Mouse (Mus musculus): ENCODE measurements around the gene Aqr. TPM values are rescaled to one million over a fixed set of nuclear protein-coding genes. Genes with fewer than 3 reads are reported as not detected.

Gene Aqr
- polyA plus RNA-seq, 1 experiment from 2014 or later = 33.5 TPM

DNA sequence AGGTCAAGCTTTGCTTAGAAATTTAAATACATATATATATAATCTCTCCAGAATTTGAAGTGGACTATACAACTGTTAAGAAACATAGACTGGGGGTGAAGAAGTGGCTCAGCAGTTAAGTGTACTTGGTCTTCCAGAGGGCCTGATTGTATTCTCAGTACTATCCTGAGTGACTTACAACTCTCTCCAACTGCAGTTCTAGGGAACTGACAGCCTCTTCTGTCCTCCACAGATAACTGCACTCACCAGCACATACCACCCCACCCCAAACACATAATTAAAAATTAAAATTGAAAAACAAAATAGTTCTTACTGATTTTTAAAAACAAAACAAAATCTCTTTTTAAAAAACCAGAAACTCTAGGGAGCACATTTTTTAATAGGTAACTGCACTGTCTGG is 13.6 kb downstream of the Aqr start:
- Histone ChIP-seq H3K27ac (replicated peaks) (no peak overlapping the region), H3K4me1 (peaks cover 12% of the 10 kb centered on the region), H3K36me3 (peaks cover 15% of the 10 kb centered on the region), H3K9ac (replicated peaks) (no peak overlapping the region), H3K9me3 (replicated peaks) (no peaks in the 10 kb centered on the region), H3K4me3 (replicated peaks) (no peak overlapping the region), H3K4me2 (no peak overlapping the region), H3K27me3 (replicated peaks) (no peaks in the 10 kb centered on the region)
- no peak for ATAC-seq (ENCODE audit: low FRiP score)

DNA sequence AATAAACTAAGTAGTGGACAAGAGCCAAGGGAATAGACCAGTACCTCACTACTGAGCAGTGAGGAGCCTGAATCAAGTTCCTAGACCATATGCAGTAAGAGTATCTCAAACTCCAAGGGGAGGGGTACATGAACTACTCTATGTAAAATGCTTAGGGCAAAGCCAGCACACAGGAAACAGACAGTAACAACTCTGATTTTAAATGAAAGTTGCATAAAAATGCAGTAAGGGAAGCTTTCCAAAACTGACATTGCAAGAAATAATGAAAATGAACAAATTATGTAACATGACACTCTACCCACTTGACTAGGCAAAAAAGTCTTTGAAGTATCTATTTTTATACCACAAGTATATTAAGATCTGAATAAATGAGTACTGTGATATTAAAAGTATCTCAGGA is 19.0 kb downstream of the Aqr start:
- no peak overlapping the region for H3K4me3 ChIP-seq (replicated peaks)
- no peaks in the 10 kb centered on the region for H3K9me3 ChIP-seq (replicated peaks)
- H3K36me3 ChIP-seq = peaks cover 44% of the 10 kb centered on the region
- no peak overlapping the region for H3K9ac ChIP-seq (replicated peaks)
- no peak overlapping the region for H3K27ac ChIP-seq (replicated peaks)
- H3K4me1 ChIP-seq = no peaks in the 10 kb centered on the region
- no peaks in the 10 kb centered on the region for H3K27me3 ChIP-seq (replicated peaks)
- ATAC-seq (ENCODE audit: low FRiP score) = no peak
- H3K4me2 ChIP-seq = no peak overlapping the region

DNA sequence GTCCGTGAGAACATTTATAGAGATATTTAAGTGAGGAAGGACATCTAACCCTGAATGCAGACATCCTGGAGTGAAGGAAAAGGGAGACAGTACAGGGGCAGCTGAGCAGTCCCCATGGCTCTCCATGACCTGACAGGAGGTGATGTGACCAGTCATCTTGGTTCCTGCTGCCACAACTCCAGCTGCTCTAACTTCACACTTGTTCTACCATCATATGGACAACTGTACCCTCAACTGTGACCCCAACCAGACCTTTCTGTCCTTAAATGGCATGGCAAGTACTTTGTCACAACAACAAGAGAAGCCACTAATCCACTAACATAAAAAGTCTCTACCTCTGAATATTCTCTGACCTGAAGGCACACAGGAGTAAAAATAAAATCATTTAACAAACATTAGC is 24.8 kb downstream of the Aqr start:
- Histone ChIP-seq H3K27me3 (replicated peaks) (no peaks in the 10 kb centered on the region), H3K9me3 (replicated peaks) (no peaks in the 10 kb centered on the region), H3K27ac (replicated peaks) (no peak overlapping the region), H3K4me3 (replicated peaks) (no peak overlapping the region), H3K4me1 (no peaks in the 10 kb centered on the region), H3K9ac (replicated peaks) (no peak overlapping the region), H3K4me2 (no peak overlapping the region), H3K36me3 (peaks cover 54% of the 10 kb centered on the region)
- 84% methylated on average over 1 of the region's 1 CpGs for WGBS
- no peak for ATAC-seq (ENCODE audit: low FRiP score)

DNA sequence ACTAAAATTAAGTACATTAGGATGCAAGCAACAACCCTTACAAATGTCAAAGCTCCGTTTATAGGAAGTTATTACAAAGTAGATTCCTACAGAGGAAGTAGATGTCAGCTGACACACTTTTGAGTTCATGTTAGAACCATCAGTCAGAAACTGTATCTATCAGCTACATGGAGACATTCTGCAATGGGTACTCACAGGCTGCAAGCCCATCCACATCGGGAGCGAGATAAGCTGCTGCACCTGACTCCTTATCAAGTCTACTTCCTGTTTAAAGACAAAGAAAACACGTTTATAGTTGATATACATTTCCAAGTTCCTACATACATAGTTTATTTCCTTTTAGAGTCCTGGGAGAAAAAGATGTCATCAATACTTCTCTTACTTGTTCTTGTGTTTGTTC is 29.5 kb downstream of the Aqr start:
- Histone ChIP-seq H3K27ac (replicated peaks) (no peak overlapping the region), H3K4me1 (no peaks in the 10 kb centered on the region), H3K4me2 (no peak overlapping the region), H3K4me3 (replicated peaks) (no peak overlapping the region), H3K36me3 (peaks cover 67% of the 10 kb centered on the region), H3K9me3 (replicated peaks) (no peaks in the 10 kb centered on the region), H3K27me3 (replicated peaks) (no peaks in the 10 kb centered on the region), H3K9ac (replicated peaks) (no peak overlapping the region)
- no peak for ATAC-seq (ENCODE audit: low FRiP score)
- 94% methylated on average over 4 of the region's 4 CpGs for WGBS

DNA sequence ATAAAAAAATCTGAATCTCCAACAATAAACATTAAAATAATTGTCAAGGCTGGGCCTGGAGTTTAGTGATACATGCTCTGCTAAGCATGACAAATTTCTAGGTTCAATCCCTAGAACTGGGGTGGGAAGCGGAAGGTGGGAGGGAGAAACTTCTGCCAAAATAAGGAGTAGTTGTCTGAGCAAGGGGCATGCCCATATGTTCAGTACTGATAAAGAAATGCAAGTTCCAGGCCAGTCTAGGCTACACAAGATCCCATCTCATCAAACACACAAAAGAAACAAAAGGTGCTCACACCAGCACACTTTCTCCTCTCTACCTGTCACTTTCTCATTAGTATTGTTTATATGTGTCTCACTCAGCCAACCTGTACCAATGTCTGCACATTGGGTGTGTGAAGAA is 30.2 kb downstream of the Aqr start:
- no peaks in the 10 kb centered on the region for H3K4me1 ChIP-seq
- H3K27ac ChIP-seq (replicated peaks) = no peak overlapping the region
- H3K4me2 ChIP-seq = no peak overlapping the region
- ATAC-seq (ENCODE audit: low FRiP score) = no peak
- H3K36me3 ChIP-seq = peaks cover 71% of the 10 kb centered on the region
- H3K4me3 ChIP-seq (replicated peaks) = no peak overlapping the region
- no peak overlapping the region for H3K9ac ChIP-seq (replicated peaks)
- WGBS = 91% methylated on average over 1 of the region's 1 CpGs
- H3K27me3 ChIP-seq (replicated peaks) = no peaks in the 10 kb centered on the region
- no peaks in the 10 kb centered on the region for H3K9me3 ChIP-seq (replicated peaks)

DNA sequence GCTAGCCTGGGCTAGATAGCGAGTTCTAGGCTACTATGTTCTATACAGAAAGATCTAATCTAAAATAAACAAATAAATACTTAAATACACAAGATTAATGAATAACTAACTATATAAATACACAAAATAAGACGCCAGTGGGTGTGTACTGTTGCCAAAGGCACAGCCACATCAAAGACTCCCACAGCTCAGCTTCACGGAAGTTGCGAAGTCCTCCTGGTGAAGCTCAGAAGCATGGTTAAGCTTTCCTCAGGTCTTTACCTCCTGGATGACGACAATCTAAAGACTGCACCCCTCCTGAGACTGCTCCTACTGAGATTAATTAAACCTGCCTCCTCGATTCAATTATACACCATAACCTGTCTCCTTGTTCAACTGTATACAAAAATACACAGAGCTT is 33.6 kb downstream of the Aqr start:
- H3K27me3 ChIP-seq (replicated peaks) = no peaks in the 10 kb centered on the region
- no peak for ATAC-seq (ENCODE audit: low FRiP score)
- H3K4me1 ChIP-seq = no peaks in the 10 kb centered on the region
- H3K9me3 ChIP-seq (replicated peaks) = no peaks in the 10 kb centered on the region
- no peak overlapping the region for H3K27ac ChIP-seq (replicated peaks)
- no peak overlapping the region for H3K4me2 ChIP-seq
- peaks cover 75% of the 10 kb centered on the region for H3K36me3 ChIP-seq
- H3K4me3 ChIP-seq (replicated peaks) = no peak overlapping the region
- 85% methylated on average over 6 of the region's 6 CpGs for WGBS
- no peak overlapping the region for H3K9ac ChIP-seq (replicated peaks)

DNA sequence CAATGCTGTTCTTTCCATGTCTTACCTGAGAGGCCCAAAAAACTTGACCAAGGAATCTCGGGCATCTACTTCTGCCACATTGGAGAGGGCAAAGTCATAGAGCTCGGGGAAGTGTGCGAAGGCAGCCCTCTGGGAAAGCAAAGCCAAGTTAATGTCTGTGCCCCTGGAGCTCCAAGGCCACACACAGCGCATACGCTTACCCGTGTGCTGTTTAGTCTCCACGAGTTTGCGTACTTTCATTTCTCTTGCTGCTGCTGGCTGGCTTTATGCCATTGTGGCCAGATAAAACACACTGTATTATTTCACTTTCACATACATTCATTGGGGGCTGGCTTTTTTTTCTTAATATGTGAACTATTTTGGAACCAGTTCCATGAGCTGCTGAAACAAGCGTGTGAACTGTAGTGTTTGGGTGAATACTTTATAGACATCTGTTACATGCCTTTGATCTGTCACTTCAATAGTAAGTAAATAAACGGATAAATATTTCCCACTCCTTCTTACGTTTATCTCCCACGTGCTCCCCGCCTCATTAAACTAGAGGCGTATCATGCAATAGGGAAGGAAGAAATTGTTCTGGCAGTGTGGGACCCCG is 39.9 kb downstream of the Aqr start:
- peaks cover 61% of the 10 kb centered on the region for H3K36me3 ChIP-seq

DNA sequence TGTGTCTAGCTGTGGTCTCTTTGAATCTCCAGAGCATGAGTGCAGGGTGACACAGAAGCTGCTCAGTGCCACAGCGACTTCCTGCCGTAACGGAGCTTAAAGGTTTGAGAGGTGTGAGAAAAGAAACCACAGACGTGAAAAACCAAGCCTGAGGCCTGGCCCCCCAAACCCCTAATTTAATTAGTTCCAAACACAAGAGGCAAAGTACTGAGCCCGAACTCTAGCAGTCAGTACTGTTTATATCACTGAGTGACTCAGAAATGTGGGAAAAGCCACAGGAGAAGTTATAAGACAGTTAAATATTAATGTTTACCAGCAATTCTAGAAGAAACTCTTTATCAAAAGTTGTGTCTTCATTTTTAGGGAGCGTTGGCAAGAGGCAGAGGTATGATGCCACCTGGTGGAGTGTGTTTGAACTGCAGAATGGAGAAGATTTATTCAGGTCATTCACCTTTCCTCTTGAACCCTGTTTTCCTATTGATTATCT is 41.5 kb downstream of the Aqr start:
- Histone ChIP-seq H3K4me3 (replicated peaks) (no peak overlapping the region), H3K36me3 (peaks cover 67% of the 10 kb centered on the region), H3K9ac (replicated peaks) (no peak overlapping the region), H3K4me2 (no peak overlapping the region), H3K4me1 (no peaks in the 10 kb centered on the region), H3K27me3 (replicated peaks) (no peaks in the 10 kb centered on the region), H3K9me3 (replicated peaks) (no peaks in the 10 kb centered on the region), H3K27ac (replicated peaks) (no peak overlapping the region)
- ATAC-seq (ENCODE audit: low FRiP score) = no peak
- 82% methylated on average over 6 of the region's 6 CpGs for WGBS

More for the DNA sequence above, 39.9 kb downstream of the Aqr start:
- Histone ChIP-seq H3K9me3 (replicated peaks) (no peaks in the 10 kb centered on the region), H3K4me2 (no peak overlapping the region), H3K27me3 (replicated peaks) (no peaks in the 10 kb centered on the region), H3K27ac (replicated peaks) (no peak overlapping the region), H3K9ac (replicated peaks) (no peak overlapping the region), H3K4me1 (no peaks in the 10 kb centered on the region), H3K4me3 (replicated peaks) (no peak overlapping the region)
- WGBS = 92% methylated on average over 15 of the region's 15 CpGs
- no peak for ATAC-seq (ENCODE audit: low FRiP score)

DNA sequence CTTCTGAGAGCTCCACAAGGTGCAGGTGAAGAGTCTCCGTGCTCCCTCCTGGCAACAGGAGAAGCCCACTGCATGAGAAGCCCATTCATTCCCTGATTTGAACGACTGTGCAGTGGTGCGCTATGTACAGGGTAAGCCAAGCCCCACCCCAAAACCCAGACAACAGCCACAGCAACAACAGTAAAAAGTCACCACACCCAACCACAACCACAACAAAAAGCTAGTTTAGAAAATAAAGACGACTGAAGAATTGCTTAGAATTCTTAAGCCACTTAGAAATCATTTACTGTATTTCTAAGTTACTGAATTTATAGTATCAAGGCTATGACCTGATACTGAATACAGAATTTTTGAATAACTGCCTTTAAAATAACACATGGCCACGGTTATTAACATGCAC is 41.9 kb downstream of the Aqr start:
- Histone ChIP-seq H3K4me2 (no peak overlapping the region), H3K27me3 (replicated peaks) (no peaks in the 10 kb centered on the region), H3K27ac (replicated peaks) (no peak overlapping the region), H3K36me3 (peaks cover 65% of the 10 kb centered on the region), H3K4me1 (no peaks in the 10 kb centered on the region), H3K9me3 (replicated peaks) (no peaks in the 10 kb centered on the region), H3K9ac (replicated peaks) (no peak overlapping the region), H3K4me3 (replicated peaks) (no peak overlapping the region)
- 92% methylated on average over 5 of the region's 5 CpGs for WGBS
- ATAC-seq (ENCODE audit: low FRiP score) = no peak

DNA sequence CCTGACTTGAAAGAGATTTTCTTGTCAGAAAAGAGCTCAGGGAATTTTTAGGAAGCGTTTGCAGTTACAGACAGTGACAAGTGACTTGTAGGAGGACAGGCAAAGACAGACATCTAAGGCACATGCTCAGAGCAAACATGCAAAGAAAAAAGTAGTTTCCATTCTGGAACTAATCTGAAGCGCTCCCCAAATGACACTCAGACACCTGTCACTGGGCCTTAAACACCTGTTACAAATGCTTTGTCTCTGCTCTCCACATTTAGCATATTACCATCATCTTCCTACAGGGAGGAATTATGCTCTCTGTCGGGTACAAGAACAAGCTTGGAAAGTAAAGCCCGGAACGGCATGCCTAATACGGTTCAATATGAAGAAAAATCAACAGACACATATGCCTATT is 43.0 kb downstream of the Aqr start:
- Histone ChIP-seq H3K36me3 (peaks cover 68% of the 10 kb centered on the region), H3K9ac (replicated peaks) (no peak overlapping the region), H3K27ac (replicated peaks) (no peak overlapping the region), H3K4me3 (replicated peaks) (no peak overlapping the region), H3K9me3 (replicated peaks) (no peaks in the 10 kb centered on the region), H3K27me3 (replicated peaks) (no peaks in the 10 kb centered on the region), H3K4me1 (no peaks in the 10 kb centered on the region), H3K4me2 (no peak overlapping the region)
- 87% methylated on average over 6 of the region's 6 CpGs for WGBS
- no peak for ATAC-seq (ENCODE audit: low FRiP score)

DNA sequence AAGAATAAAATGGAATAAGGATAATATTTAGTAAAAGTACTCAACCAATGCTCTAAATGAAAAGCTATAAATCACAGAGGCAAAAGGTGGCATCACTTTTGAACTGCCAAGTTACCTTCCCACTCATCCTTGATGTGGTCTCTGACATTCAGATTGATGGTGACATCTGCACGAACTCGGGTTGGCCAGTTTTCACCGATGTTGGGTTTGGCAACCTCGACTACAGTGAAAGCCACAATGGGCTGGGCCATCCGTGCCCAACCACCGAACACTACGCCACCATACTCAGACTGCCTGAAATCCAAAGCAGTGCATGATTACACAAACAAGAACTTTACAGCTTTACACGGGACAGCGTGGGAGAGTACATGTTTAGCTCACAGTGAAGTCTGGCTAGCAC is 50.1 kb downstream of the Aqr start:
- ATAC-seq (ENCODE audit: low FRiP score) = no peak
- H3K27ac ChIP-seq (replicated peaks) = no peak overlapping the region
- peaks cover 74% of the 10 kb centered on the region for H3K36me3 ChIP-seq
- WGBS = 96% methylated on average over 9 of the region's 9 CpGs
- H3K9me3 ChIP-seq (replicated peaks) = no peaks in the 10 kb centered on the region
- no peak overlapping the region for H3K9ac ChIP-seq (replicated peaks)
- no peaks in the 10 kb centered on the region for H3K4me1 ChIP-seq
- H3K4me3 ChIP-seq (replicated peaks) = no peak overlapping the region
- no peaks in the 10 kb centered on the region for H3K27me3 ChIP-seq (replicated peaks)
- H3K4me2 ChIP-seq = no peak overlapping the region

DNA sequence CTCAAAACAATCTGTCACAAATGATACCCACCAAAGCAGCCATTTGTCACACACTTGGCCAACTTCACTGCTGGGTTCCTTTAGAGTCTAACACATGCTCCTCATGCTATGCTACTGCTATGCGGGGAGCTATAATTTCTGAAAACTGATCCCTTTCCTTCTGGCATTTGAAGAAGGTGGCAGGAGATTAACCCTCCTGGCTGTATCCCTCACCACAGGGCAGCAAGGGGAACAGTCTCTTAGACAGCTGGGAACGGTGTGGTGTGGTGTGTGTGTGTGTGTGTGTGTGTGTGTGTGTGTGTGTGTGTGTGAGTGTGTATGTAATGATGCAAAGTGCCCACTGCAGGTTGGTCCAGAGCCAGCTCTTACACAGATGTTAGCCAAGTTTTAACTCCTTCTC is 51.0 kb downstream of the Aqr start:
- Histone ChIP-seq H3K27ac (replicated peaks) (no peak overlapping the region), H3K4me3 (replicated peaks) (no peak overlapping the region), H3K36me3 (peaks cover 70% of the 10 kb centered on the region), H3K4me1 (no peaks in the 10 kb centered on the region), H3K9me3 (replicated peaks) (no peaks in the 10 kb centered on the region), H3K4me2 (no peak overlapping the region), H3K27me3 (replicated peaks) (no peaks in the 10 kb centered on the region), H3K9ac (replicated peaks) (no peak overlapping the region)
- ATAC-seq (ENCODE audit: low FRiP score) = no peak
- WGBS = 80% methylated on average over 2 of the region's 2 CpGs

DNA sequence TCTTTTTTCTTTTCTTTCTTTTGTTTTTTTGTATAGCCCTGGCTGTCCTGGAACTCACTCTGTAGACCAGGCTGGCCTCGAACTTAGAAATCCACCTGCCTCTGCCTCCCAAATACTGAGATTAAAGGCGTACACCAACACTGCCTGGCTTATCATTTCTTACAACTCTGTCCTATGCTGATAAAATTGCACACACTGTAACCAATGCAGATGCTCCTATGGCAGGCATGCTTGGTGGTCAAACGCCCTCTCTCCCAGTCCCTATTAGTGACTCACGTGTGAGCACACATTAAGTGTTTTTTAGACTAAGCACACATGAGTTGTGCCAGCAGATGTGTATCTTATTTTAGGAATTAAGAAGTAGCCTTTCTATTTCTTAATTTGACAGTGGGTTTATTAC is 53.5 kb downstream of the Aqr start:
- no peak overlapping the region for H3K4me2 ChIP-seq
- H3K27ac ChIP-seq (replicated peaks) = no peak overlapping the region
- peaks cover 67% of the 10 kb centered on the region for H3K36me3 ChIP-seq
- WGBS = 97% methylated on average over 4 of the region's 4 CpGs
- no peak overlapping the region for H3K4me3 ChIP-seq (replicated peaks)
- H3K9me3 ChIP-seq (replicated peaks) = no peaks in the 10 kb centered on the region
- no peaks in the 10 kb centered on the region for H3K4me1 ChIP-seq
- H3K27me3 ChIP-seq (replicated peaks) = no peaks in the 10 kb centered on the region
- H3K9ac ChIP-seq (replicated peaks) = no peak overlapping the region
- no peak for ATAC-seq (ENCODE audit: low FRiP score)
